Mouse (Mus musculus): ENCODE data around the gene Flt4. TPM values are rescaled to one million over a fixed set of nuclear protein-coding genes. Genes with fewer than 3 reads are reported as not detected.
A peak's percentile ranks its signal among the peaks of the same experiment; 100 is the strongest.

Flt4 gene
- polyA plus RNA-seq, 1 experiment from 2014 or later: 7.5 TPM

DNA sequence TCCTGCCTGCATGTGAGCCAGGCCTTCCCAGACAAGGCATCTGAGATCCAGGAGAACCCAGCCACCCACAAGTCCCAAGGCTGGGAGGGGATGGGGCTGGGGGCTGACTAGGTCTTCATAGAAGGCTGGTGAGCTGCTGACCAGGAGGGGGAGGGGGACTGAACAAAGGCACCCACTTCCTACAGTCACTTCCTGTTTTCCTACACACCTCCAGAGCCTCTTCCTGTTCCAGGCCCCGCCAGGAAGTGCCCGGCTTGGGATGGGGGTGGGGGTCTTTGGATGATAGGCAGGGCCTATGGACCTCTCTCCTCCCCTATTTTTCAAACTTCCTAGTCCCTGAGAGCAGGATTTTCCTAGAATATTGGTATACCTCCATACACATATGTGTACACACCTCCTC is 23.2 kb downstream of the Flt4 start:
- 49% methylated on average over 2 of the region's 2 CpGs for WGBS
- no peak overlapping the region for H3K4me3 ChIP-seq (ENCODE audit: low read depth, low read length)
- DNase-seq (ENCODE audit: low spot score): no peak
- no peak overlapping the region for H3K9ac ChIP-seq (ENCODE audit: low read depth, low read length)
- H3K27me3 ChIP-seq (replicated peaks; ENCODE audit: control insufficient read depth, insufficient read depth, low read length): peaks cover 43% of the 10 kb centered on the region
- no peak for ATAC-seq (ENCODE audit: low read depth)
- H3K27ac ChIP-seq (replicated peaks; ENCODE audit: low read depth, low read length): no peak overlapping the region
- no peak overlapping the region for H3K4me2 ChIP-seq (ENCODE audit: low read depth, low read length)
- H3K9me3 ChIP-seq (ENCODE audit: control insufficient read depth, low read length): no peaks in the 10 kb centered on the region
- no peaks in the 10 kb centered on the region for H3K36me3 ChIP-seq (ENCODE audit: control insufficient read depth, insufficient read depth, low read length)
- H3K4me1 ChIP-seq (ENCODE audit: control insufficient read depth, insufficient read depth, low read length): no peaks in the 10 kb centered on the region

DNA sequence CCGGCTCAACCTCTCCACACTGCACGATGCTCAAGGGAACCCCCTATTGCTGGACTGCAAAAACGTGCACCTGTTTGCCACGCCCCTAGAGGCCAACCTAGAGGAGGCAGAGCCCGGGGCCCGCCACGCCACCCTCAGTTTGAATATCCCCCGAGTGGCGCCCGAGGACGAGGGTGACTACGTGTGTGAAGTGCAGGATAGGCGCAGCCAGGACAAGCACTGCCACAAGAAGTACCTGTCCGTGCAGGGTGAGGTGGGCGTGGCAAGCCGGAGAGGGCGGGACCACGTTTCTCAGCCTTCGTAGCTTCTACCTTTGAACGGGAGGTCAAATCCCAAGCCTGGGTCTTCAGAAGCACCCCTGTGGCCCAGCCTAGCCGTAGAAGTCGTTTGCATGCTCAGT is 25.0 kb downstream of the Flt4 start:
- ATAC-seq (ENCODE audit: low read depth): no peak
- no peak overlapping the region for H3K27ac ChIP-seq (replicated peaks; ENCODE audit: low read depth, low read length)
- H3K36me3 ChIP-seq (ENCODE audit: control insufficient read depth, insufficient read depth, low read length): no peaks in the 10 kb centered on the region
- H3K4me1 ChIP-seq (ENCODE audit: control insufficient read depth, insufficient read depth, low read length): no peaks in the 10 kb centered on the region
- no peak for DNase-seq (ENCODE audit: low spot score)
- WGBS: 14% methylated on average over 21 of the region's 22 CpGs
- no peak overlapping the region for H3K9ac ChIP-seq (ENCODE audit: low read depth, low read length)
- no peaks in the 10 kb centered on the region for H3K9me3 ChIP-seq (ENCODE audit: control insufficient read depth, low read length)
- peak overlapping the region; percentile 40 for H3K4me2 ChIP-seq (ENCODE audit: low read depth, low read length)
- peak overlapping the region; percentile 20 for H3K4me3 ChIP-seq (ENCODE audit: low read depth, low read length)
- peaks cover 54% of the 10 kb centered on the region for H3K27me3 ChIP-seq (replicated peaks; ENCODE audit: control insufficient read depth, insufficient read depth, low read length)

- DNase-seq (ENCODE audit: low spot score): no peak
- no peak overlapping the region for H3K9ac ChIP-seq (ENCODE audit: low read depth, low read length)
- H3K4me1 ChIP-seq (ENCODE audit: control insufficient read depth, insufficient read depth, low read length): no peaks in the 10 kb centered on the region
- peaks cover 54% of the 10 kb centered on the region for H3K27me3 ChIP-seq (replicated peaks; ENCODE audit: control insufficient read depth, insufficient read depth, low read length)
- no peak overlapping the region for H3K27ac ChIP-seq (replicated peaks; ENCODE audit: low read depth, low read length)
- H3K9me3 ChIP-seq (ENCODE audit: control insufficient read depth, low read length): no peaks in the 10 kb centered on the region
- no peak overlapping the region for H3K4me3 ChIP-seq (ENCODE audit: low read depth, low read length)
- WGBS: 71% methylated on average over 5 of the region's 6 CpGs
- no peaks in the 10 kb centered on the region for H3K36me3 ChIP-seq (ENCODE audit: control insufficient read depth, insufficient read depth, low read length)
- no peak for ATAC-seq (ENCODE audit: low read depth)
- H3K4me2 ChIP-seq (ENCODE audit: low read depth, low read length): no peak overlapping the region
Observed at GRCm38 (mm10) chr11:49635671-49636070, 26.6 kb downstream of the Flt4 start.

DNA sequence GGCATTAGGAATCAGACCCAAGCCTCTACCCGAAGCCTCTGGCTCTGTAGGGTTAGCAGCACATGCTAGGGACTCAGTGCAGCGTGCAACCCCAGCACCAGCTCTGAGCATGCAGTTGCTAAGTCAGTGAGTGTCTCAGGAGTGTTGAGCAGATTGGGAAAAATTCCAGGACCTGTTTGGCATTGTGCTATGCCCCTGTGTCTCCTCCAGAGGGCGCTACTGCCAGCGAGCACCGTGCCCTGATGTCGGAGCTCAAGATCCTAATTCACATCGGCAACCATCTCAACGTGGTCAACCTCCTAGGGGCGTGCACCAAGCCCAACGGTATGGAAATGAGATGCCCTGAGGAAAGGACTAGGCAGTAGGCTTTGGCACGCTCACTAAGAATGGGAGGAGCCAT is 27.4 kb downstream of the Flt4 start:
- H3K36me3 ChIP-seq (ENCODE audit: control insufficient read depth, insufficient read depth, low read length): no peaks in the 10 kb centered on the region
- no peak overlapping the region for H3K4me3 ChIP-seq (ENCODE audit: low read depth, low read length)
- H3K4me2 ChIP-seq (ENCODE audit: low read depth, low read length): no peak overlapping the region
- peaks cover 54% of the 10 kb centered on the region for H3K27me3 ChIP-seq (replicated peaks; ENCODE audit: control insufficient read depth, insufficient read depth, low read length)
- WGBS: 2% methylated on average over 11 of the region's 11 CpGs
- ATAC-seq (ENCODE audit: low read depth) (no peak), DNase-seq (ENCODE audit: low spot score) (no peak)
- H3K9me3 ChIP-seq (ENCODE audit: control insufficient read depth, low read length): no peaks in the 10 kb centered on the region
- no peak overlapping the region for H3K27ac ChIP-seq (replicated peaks; ENCODE audit: low read depth, low read length)
- no peak overlapping the region for H3K9ac ChIP-seq (ENCODE audit: low read depth, low read length)
- H3K4me1 ChIP-seq (ENCODE audit: control insufficient read depth, insufficient read depth, low read length): no peaks in the 10 kb centered on the region

DNA sequence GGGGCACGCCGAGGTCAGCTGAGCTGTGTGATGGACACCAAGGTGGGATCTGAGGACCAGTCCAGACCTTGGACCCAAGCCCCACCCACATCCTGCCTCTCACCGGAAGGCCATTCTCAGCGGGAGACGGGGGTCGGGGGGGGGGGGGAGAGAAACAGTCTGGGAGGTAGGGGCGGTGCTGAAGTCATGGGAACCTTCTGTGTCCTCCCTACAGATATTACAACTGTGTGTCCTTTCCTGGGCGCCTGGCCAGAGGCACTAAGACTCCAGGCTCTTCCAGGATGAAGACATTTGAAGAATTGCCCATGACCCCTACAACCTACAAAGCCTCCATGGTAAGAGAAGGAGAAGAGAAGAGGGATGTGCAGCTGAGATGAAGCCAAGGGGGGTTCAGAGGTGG is 36.6 kb downstream of the Flt4 start:
- no peaks in the 10 kb centered on the region for H3K4me1 ChIP-seq (ENCODE audit: control insufficient read depth, insufficient read depth, low read length)
- ATAC-seq (ENCODE audit: low read depth) (no peak), DNase-seq (ENCODE audit: low spot score) (no peak)
- no peaks in the 10 kb centered on the region for H3K36me3 ChIP-seq (ENCODE audit: control insufficient read depth, insufficient read depth, low read length)
- no peak overlapping the region for H3K4me2 ChIP-seq (ENCODE audit: low read depth, low read length)
- no peak overlapping the region for H3K4me3 ChIP-seq (ENCODE audit: low read depth, low read length)
- H3K27ac ChIP-seq (replicated peaks; ENCODE audit: low read depth, low read length): no peak overlapping the region
- no peak overlapping the region for H3K9ac ChIP-seq (ENCODE audit: low read depth, low read length)
- no peaks in the 10 kb centered on the region for H3K27me3 ChIP-seq (replicated peaks; ENCODE audit: control insufficient read depth, insufficient read depth, low read length)
- H3K9me3 ChIP-seq (ENCODE audit: control insufficient read depth, low read length): no peaks in the 10 kb centered on the region
- 60% methylated on average over 5 of the region's 8 CpGs for WGBS

- Histone ChIP-seq H3K4me1 (ENCODE audit: control insufficient read depth, insufficient read depth, low read length) (no peaks in the 10 kb centered on the region), H3K36me3 (ENCODE audit: control insufficient read depth, insufficient read depth, low read length) (no peaks in the 10 kb centered on the region), H3K27ac (replicated peaks; ENCODE audit: low read depth, low read length) (no peak overlapping the region), H3K27me3 (replicated peaks; ENCODE audit: control insufficient read depth, insufficient read depth, low read length) (no peaks in the 10 kb centered on the region), H3K9me3 (ENCODE audit: control insufficient read depth, low read length) (no peaks in the 10 kb centered on the region), H3K4me2 (ENCODE audit: low read depth, low read length) (no peak overlapping the region), H3K4me3 (ENCODE audit: low read depth, low read length) (no peak overlapping the region), H3K9ac (ENCODE audit: low read depth, low read length) (no peak overlapping the region)
- ATAC-seq (ENCODE audit: low read depth): no peak
- peak; percentile 41 for DNase-seq (ENCODE audit: low spot score)
- 45% methylated on average over 18 of the region's 18 CpGs for WGBS
Observed at GRCm38 (mm10) chr11:49650113-49650993, 41.3 kb downstream of the Flt4 start.

GRCm38 (mm10) chr11:49650994-49651761 is 42.1 kb downstream of the Flt4 start:
- H3K4me1 ChIP-seq (ENCODE audit: control insufficient read depth, insufficient read depth, low read length): no peaks in the 10 kb centered on the region
- H3K27ac ChIP-seq (replicated peaks; ENCODE audit: low read depth, low read length): no peak overlapping the region
- H3K36me3 ChIP-seq (ENCODE audit: control insufficient read depth, insufficient read depth, low read length): no peaks in the 10 kb centered on the region
- DNase-seq (ENCODE audit: low spot score) (peak; percentile 10), ATAC-seq (ENCODE audit: low read depth) (no peak)
- no peak overlapping the region for H3K9ac ChIP-seq (ENCODE audit: low read depth, low read length)
- H3K4me2 ChIP-seq (ENCODE audit: low read depth, low read length): no peak overlapping the region
- 59% methylated on average over 16 of the region's 16 CpGs for WGBS
- H3K9me3 ChIP-seq (ENCODE audit: control insufficient read depth, low read length): no peaks in the 10 kb centered on the region
- no peak overlapping the region for H3K4me3 ChIP-seq (ENCODE audit: low read depth, low read length)
- no peaks in the 10 kb centered on the region for H3K27me3 ChIP-seq (replicated peaks; ENCODE audit: control insufficient read depth, insufficient read depth, low read length)

DNA sequence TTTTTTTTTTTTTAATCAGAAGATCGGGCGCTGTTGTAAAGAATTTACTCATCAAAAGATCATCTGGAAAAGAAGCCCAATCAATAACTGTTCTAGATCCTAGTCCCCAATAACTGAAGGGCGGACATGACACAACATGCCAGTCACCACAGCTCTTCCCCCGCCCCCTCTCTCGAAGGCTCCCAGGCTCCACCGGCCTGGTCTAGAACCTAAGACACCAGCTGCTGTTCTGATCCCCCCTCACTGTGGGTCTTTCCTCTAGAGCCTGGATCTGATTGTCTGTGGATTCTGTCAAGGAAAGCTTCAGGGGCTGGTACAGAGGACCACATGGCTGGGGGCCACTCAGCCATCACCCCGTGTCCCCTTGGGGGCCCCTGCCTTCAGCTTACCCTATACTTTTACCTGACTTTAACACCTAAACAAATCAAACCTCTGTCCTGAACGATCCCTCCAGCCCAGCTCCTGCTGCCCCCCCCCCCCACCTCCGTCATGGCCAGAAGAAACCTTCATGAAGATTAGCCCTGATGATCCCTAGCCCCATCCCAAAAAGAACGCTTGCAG is 42.8 kb downstream of the Flt4 start:
- ATAC-seq (ENCODE audit: low read depth): no peak
- H3K9ac ChIP-seq (ENCODE audit: low read depth, low read length): no peak overlapping the region

More for the DNA sequence above, 42.8 kb downstream of the Flt4 start:
- DNase-seq (ENCODE audit: low spot score): no peak
- Histone ChIP-seq H3K27ac (replicated peaks; ENCODE audit: low read depth, low read length) (no peak overlapping the region), H3K27me3 (replicated peaks; ENCODE audit: control insufficient read depth, insufficient read depth, low read length) (no peaks in the 10 kb centered on the region), H3K9me3 (ENCODE audit: control insufficient read depth, low read length) (no peaks in the 10 kb centered on the region), H3K4me3 (ENCODE audit: low read depth, low read length) (no peak overlapping the region), H3K36me3 (ENCODE audit: control insufficient read depth, insufficient read depth, low read length) (no peaks in the 10 kb centered on the region), H3K4me1 (ENCODE audit: control insufficient read depth, insufficient read depth, low read length) (no peaks in the 10 kb centered on the region), H3K4me2 (ENCODE audit: low read depth, low read length) (no peak overlapping the region)
- 82% methylated on average over 10 of the region's 10 CpGs for WGBS
